Mouse (Mus musculus) forebrain, postnatal 0 days (tissue): ENCODE data around the gene Micu1. TPM values are rescaled to one million over a fixed set of nuclear protein-coding genes. Genes with fewer than 3 reads are reported as not detected.

ENCODE experiments used
- ATAC-seq: fragments of 200-750 bp; cut with Nextera tagmentation; 2 replicates; pipeline ENCODE4 v1.8.0; 2017; ENCODE audit warnings: mild to moderate bottlenecking, moderate library complexity
- DNase-seq: peaks from one replicate; pipeline ENCODE4 v3.0.0-alpha.2; 2015
- H3K27ac ChIP-seq: fragments of 300-500 bp; sonication (generic); 2 replicates; pipeline ENCODE4 v1.5.1; 2014; ENCODE audit warnings: low read depth, mild to moderate bottlenecking, antibody characterized with exemption, low read length, moderate library complexity, mixed read lengths
- H3K27me3 ChIP-seq: fragments of 300-500 bp; sonication (generic); 2 replicates; pipeline ENCODE4 v1.6.1; 2014; ENCODE audit warnings: mild to moderate bottlenecking, low read length, mixed read lengths; ENCODE audit not compliant: insufficient read depth
- H3K36me3 ChIP-seq: fragments of 300-500 bp; sonication (generic); 2 replicates; pipeline ENCODE4 v1.6.1; 2014; ENCODE audit warnings: mild to moderate bottlenecking, moderate library complexity; ENCODE audit not compliant: insufficient read depth
- H3K4me1 ChIP-seq: fragments of 300-500 bp; sonication (generic); 2 replicates; pipeline ENCODE4 v1.6.1; 2014; ENCODE audit warnings: antibody characterized with exemption; ENCODE audit not compliant: insufficient read depth
- H3K4me2 ChIP-seq: fragments of 300-500 bp; sonication (generic); 2 replicates; pipeline ENCODE4 v1.6.1; 2014; ENCODE audit warnings: low read depth, mild to moderate bottlenecking, moderate library complexity
- H3K4me3 ChIP-seq: fragments of 300-500 bp; sonication (generic); 2 replicates; pipeline ENCODE4 v1.5.1; 2014; ENCODE audit warnings: low read depth, low read length, mixed read lengths
- H3K9ac ChIP-seq: fragments of 300-500 bp; sonication (generic); 2 replicates; pipeline ENCODE4 v1.6.1; 2014; ENCODE audit warnings: mild to moderate bottlenecking
- H3K9me3 ChIP-seq: fragments of 300-500 bp; sonication (generic); 2 replicates; pipeline ENCODE4 v1.6.1; 2016; ENCODE audit warnings: low read length
- CTCF ChIP-seq: sonication (generic); IDR thresholded peaks from 2 replicates; pipeline ENCODE4 v1.5.1; 2016; ENCODE audit warnings: antibody characterized with exemption, control low read depth, low read depth
- WGBS: fragments of 180-500 bp; shearing (Covaris S2); extraction: QIAGEN DNeasy Blood & Tissue Kit; methylation state at CpG from one replicate; pipeline ENCODE4 v1.1.7; 2014; 5-methylcytosine and 5-hydroxymethylcytosine counted together
- polyA plus RNA-seq: library from polyadenylated mRNA; unstranded; fragments of >200 nt; fragmentation: Nextera tagmentation; extraction: Ambion mirVana; gene quantifications from 2 replicates; pipeline ENCODE4 v1.2.1, GENCODE M21; 2015
- total RNA-seq: library from RNA; depleted of rRNA; stranded (reverse); fragments of >200 nt; gene quantifications from 2 replicates; pipeline ENCODE4 v1.2.3, GENCODE M21; 2014

The Micu1 gene
- total and polyA plus RNA-seq, 2 experiments from 2014 or later = 69.6 to 72.0 TPM

DNA sequence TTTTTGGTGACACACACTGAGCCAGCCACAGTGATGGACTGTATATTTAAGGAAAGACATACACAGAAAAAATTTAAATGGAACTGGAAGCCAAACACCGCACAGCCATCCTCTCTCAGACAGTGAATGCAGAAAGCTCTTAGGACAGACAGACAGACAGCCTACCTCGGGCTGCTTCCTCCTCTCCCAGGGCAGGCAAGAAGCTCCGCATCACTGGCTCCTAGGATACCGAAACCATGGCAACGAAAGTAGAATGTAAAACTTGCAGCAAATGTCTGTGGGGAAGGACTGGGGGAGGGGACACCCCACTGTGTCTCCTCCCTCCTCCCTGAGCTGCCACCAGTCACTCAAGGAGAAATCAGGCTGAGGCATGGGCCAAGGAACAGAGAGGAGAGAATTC lies 195.2 kb downstream of the Micu1 start:
- H3K36me3 ChIP-seq = peaks cover 35% of the 10 kb centered on the region
- 0 out of 2 replicates have a peak overlapping the region, but pooled peaks have one; percentile 7 for H3K4me3 ChIP-seq
- no peak for TF ChIP-seq CTCF
- no peaks in the 10 kb centered on the region for H3K27me3 ChIP-seq
- H3K27ac ChIP-seq = peak overlapping the region; percentile 96
- peaks cover 46% of the 10 kb centered on the region for H3K4me1 ChIP-seq
- ATAC-seq (peak; percentile 58), DNase-seq (peak; percentile 91)
- H3K4me2 ChIP-seq = peak overlapping the region; percentile 25
- H3K9ac ChIP-seq = peak overlapping the region; percentile 43
- H3K9me3 ChIP-seq = no peaks in the 10 kb centered on the region
- 6% methylated on average over 5 of the region's 5 CpGs for WGBS

DNA sequence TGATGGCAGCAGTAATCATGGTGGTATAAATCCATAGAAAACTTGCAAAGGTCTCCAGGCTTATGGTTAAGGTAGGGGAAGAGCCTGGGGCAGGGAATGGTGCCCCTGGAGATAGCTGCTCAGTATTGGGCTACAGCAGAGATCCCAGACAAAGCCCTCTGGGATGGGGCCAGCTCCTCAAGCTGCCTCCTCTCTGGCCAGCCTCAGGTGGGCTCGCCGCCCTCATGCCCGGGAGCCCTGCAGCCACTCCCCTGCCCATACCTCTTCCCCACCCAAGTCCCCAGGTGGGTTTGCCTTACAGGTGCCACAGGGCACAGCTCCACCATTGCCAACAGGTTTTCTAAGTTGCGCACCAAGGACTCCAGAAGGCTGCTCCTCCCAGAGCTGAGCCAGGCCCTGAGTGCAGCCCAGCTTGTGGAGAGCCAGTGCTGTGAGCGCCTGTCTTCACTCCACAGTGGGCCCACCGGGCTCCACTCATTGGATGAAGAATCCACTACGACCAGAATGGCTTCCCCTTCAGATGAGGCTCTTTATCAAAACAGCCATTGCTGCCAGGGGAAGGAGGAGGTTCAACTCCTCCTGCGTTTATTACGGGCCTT lies 196.0 kb downstream of the Micu1 start:
- Histone ChIP-seq H3K9ac (peak overlapping the region; percentile 18; the same call in 1 of the 2 replicates), H3K27ac (peak overlapping the region; percentile 96), H3K4me2 (no peak overlapping the region), H3K27me3 (no peaks in the 10 kb centered on the region), H3K36me3 (peaks cover 31% of the 10 kb centered on the region), H3K4me3 (no peak overlapping the region), H3K4me1 (peaks cover 46% of the 10 kb centered on the region), H3K9me3 (no peaks in the 10 kb centered on the region)
- WGBS = 40% methylated on average over 9 of the region's 9 CpGs
- no peak for TF ChIP-seq CTCF
- DNase-seq (peak; percentile 61), ATAC-seq (no peak)

DNA sequence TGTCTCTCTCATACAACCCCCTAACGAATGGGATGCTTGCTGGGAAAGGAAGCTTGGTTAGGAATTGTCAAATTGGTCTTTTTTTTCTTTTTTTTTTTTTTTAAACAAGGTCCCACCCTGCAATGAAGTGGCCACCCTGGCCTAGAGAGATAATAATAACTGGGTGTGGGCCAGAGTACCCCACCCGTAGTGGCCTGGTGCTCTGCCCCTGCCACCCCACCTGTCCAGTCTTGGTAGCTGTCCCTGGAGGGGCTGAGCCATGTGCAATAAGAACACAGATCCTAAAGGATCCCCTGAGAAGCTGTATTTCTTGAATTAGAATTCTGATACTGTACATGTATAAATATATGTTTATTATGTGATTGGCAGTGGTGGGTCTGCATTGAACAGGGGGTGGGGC lies 196.7 kb downstream of the Micu1 start:
- TF ChIP-seq CTCF = no peak
- no peak for ATAC-seq
- no peak overlapping the region for H3K4me2 ChIP-seq

DNA sequence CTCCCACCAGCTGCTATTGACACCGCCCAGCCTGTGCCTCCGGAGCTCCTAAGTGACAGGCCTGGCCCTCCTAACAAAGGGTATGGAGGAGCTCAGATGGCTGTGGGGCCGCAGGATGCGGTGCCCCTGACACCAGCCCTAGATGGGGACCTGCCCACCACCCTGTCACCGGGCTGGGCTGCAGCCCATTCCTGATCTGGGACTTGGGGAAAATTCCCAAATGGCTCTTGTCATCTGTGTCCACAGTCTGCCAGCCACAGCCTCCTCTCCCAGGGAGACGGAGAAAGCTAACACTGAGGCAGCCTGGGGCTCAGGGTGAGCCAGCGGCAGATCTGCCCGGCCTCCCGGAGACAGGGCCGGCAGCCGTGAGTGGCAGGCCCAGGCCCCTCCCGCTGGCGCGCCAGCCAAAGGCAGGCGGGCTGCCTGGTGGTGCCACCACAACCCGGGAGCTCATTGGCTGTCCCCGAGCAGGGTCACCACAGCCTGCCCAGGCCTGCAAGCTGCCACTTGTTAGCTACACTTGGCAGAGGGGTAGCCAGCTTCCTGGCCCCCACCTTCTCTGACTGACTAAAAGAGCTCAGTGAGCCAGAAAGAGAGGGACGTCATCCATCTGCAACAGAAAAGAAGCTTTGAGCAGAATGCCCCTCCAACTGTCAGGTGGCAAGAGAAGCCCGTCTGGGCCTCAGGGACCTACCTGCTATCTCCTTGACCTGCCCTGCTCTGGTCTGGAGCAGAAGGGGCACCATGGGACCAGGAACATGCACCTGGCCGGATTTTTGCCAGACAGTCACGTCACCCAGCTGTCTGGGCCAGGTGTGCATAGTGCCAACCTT lies 197.3 kb downstream of the Micu1 start:
- Histone ChIP-seq H3K9ac (peak overlapping the region; percentile 37), H3K36me3 (peaks cover 24% of the 10 kb centered on the region), H3K4me3 (no peak overlapping the region), H3K27me3 (no peaks in the 10 kb centered on the region), H3K9me3 (no peaks in the 10 kb centered on the region), H3K4me2 (peak overlapping the region; percentile 13; the same call in 1 of the 2 replicates), H3K4me1 (peaks cover 46% of the 10 kb centered on the region), H3K27ac (peak overlapping the region; percentile 96)
- DNase-seq (peak; percentile 94), ATAC-seq (peak; percentile 90)
- WGBS = 6% methylated on average over 21 of the region's 21 CpGs
- no peak for TF ChIP-seq CTCF

More for the DNA sequence above, 196.7 kb downstream of the Micu1 start:
- 18% methylated on average over 2 of the region's 2 CpGs for WGBS
- H3K36me3 ChIP-seq = peaks cover 30% of the 10 kb centered on the region
- DNase-seq = no peak
- H3K4me3 ChIP-seq = no peak overlapping the region
- no peaks in the 10 kb centered on the region for H3K9me3 ChIP-seq
- no peaks in the 10 kb centered on the region for H3K27me3 ChIP-seq
- peaks cover 46% of the 10 kb centered on the region for H3K4me1 ChIP-seq
- peak overlapping the region; percentile 96 for H3K27ac ChIP-seq
- peak overlapping the region; percentile 37; the same call in 1 of the 2 replicates for H3K9ac ChIP-seq

DNA sequence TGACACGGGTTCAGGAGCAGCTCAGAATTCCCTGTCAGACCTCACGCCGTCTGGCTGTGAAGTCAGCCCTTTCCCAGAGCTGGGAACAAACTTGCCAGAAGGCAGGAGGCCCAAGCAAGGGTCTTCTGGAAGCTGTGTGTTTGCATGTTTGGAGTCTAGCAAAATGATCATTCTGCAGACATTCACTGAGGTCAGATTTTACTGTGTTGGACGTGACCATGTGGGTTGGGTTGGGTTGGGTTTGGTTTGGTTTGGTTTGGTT lies 197.8 kb downstream of the Micu1 start:
- H3K4me3 ChIP-seq = no peak overlapping the region
- peaks cover 46% of the 10 kb centered on the region for H3K4me1 ChIP-seq
- no peaks in the 10 kb centered on the region for H3K9me3 ChIP-seq
- 16% methylated on average over 4 of the region's 4 CpGs for WGBS
- no peak for DNase-seq
- peak overlapping the region; percentile 13; the same call in 1 of the 2 replicates for H3K4me2 ChIP-seq
- H3K27me3 ChIP-seq = no peaks in the 10 kb centered on the region
- peaks cover 19% of the 10 kb centered on the region for H3K36me3 ChIP-seq
- H3K9ac ChIP-seq = peak overlapping the region; percentile 37; the same call in 1 of the 2 replicates
- ATAC-seq = no peak
- H3K27ac ChIP-seq = peak overlapping the region; percentile 96
- no peak for TF ChIP-seq CTCF

DNA sequence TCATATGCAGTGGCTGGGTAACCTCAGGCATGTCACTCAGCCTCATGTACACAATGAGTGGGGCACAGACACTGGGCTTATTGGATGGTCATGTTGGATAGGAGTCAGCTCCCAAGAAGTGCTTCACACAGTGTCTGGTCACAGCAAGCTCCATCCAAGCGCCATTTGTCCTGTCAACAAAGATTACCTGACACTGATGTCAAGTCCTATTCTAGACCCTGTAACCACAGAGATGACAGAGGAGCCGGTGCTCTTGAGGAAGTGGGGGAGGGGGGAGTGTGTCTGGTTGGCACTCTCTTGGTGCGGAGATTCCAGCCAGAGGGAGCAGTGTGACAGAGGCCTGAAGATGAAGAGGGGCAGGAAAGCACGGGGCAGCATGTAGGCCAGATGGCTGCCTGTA lies 198.7 kb downstream of the Micu1 start:
- no peak for TF ChIP-seq CTCF
- Histone ChIP-seq H3K9me3 (no peaks in the 10 kb centered on the region), H3K4me2 (no peak overlapping the region), H3K27me3 (no peaks in the 10 kb centered on the region), H3K36me3 (peaks cover 11% of the 10 kb centered on the region), H3K9ac (no peak overlapping the region), H3K4me1 (peaks cover 46% of the 10 kb centered on the region), H3K27ac (peak overlapping the region; percentile 96), H3K4me3 (no peak overlapping the region)
- 36% methylated on average over 4 of the region's 4 CpGs for WGBS
- ATAC-seq (no peak), DNase-seq (no peak)

DNA sequence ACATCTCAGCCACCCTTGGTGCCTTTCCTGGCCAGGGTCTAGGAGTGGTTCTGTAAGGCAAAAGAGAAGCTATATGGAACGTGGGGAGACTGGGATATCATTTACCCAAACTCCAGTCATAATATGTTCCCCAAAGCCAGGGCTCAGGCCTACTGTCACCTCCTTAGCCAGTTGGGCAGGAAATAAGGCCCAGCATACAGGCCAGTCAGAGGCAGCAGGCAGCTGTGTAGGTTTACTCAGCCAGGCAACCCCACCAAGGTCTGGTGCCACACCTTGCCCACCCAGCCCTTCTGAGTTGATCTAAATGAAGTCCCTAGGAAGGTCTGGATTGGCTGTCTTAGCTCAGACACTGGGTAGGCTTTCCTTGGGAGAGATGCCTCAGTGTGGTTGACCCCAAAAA lies 199.2 kb downstream of the Micu1 start:
- DNase-seq (no peak), ATAC-seq (no peak)
- Histone ChIP-seq H3K9me3 (no peaks in the 10 kb centered on the region), H3K27ac (0 out of 2 replicates have a peak overlapping the region, but pooled peaks have one; percentile 16), H3K4me1 (peaks cover 43% of the 10 kb centered on the region), H3K9ac (no peak overlapping the region), H3K36me3 (peaks cover 7% of the 10 kb centered on the region), H3K4me2 (no peak overlapping the region), H3K4me3 (no peak overlapping the region), H3K27me3 (no peaks in the 10 kb centered on the region)
- 89% methylated on average over 1 of the region's 1 CpGs for WGBS
- TF ChIP-seq CTCF = no peak
